Mouse (Mus musculus) gastrocnemius, adult 8-10 months (tissue): ENCODE data around the gene Alpk1. TPM values are rescaled to one million over a fixed set of nuclear protein-coding genes. Genes with fewer than 3 reads are reported as not detected.
A peak's percentile ranks its signal among the peaks of the same experiment; 100 is the strongest.
"Not testable (repeated sequence)": the region's sequence is repeated elsewhere in the genome, so short reads cannot be mapped to it uniquely, and the experiment has no call there.

ENCODE experiments used
- DNase-seq, 2 experiments: peaks; one replicate each; pipeline ENCODE4 v3.0.0; 2022; ENCODE audit warnings: low spot score in 2 of 2
- total RNA-seq, 4 experiments: library from RNA; stranded (reverse); gene quantifications; 2 replicates each; pipeline ENCODE4 v1.2.4; 2022

Gene Alpk1
- total RNA-seq, 4 experiments from 2014 or later: 0.92 to 1.8 (median 1.6) TPM

- DNase-seq: no peak
Measured at GRCm38 (mm10) chr3:127790234-127791055, 10.1 kb upstream of the Alpk1 start.

- peak; percentile 14 to 41 for DNase-seq
Measured at GRCm38 (mm10) chr3:127789500-127790191, 9.3 kb upstream of the Alpk1 start, which contains the start of gene Tifa. Gene Tifa (plus strand): TSS chr3:127789805.

- no peak for DNase-seq
Measured at GRCm38 (mm10) chr3:127788919-127789318, 8.6 kb upstream of the Alpk1 start.

- no peak for DNase-seq
Measured at GRCm38 (mm10) chr3:127788038-127788437, 7.7 kb upstream of the Alpk1 start.

- DNase-seq: no peak
Measured at GRCm38 (mm10) chr3:127787032-127787431, 6.7 kb upstream of the Alpk1 start.

GRCm38 (mm10) chr3:127783680-127784079 lies 3.4 kb upstream of the Alpk1 start:
- DNase-seq: not testable (repeated sequence)

GRCm38 (mm10) chr3:127782921-127783320 lies 2.6 kb upstream of the Alpk1 start:
- DNase-seq: no peak

- DNase-seq: no peak
Measured at GRCm38 (mm10) chr3:127780921-127781320, 594 bp upstream of the Alpk1 start.

- no peak for DNase-seq
Measured at GRCm38 (mm10) chr3:127769146-127769545, 11.2 kb downstream of the Alpk1 start.

- DNase-seq: no peak
Measured at GRCm38 (mm10) chr3:127765971-127766370, 14.4 kb downstream of the Alpk1 start.

- no peak for DNase-seq
Measured at GRCm38 (mm10) chr3:127764541-127764940, 15.8 kb downstream of the Alpk1 start.

GRCm38 (mm10) chr3:127763076-127763612 lies 17.2 kb downstream of the Alpk1 start:
- peak; percentile 29 to 45 for DNase-seq

- DNase-seq: no peak
Measured at GRCm38 (mm10) chr3:127762403-127762802, 17.9 kb downstream of the Alpk1 start.

GRCm38 (mm10) chr3:127759212-127759611 lies 21.1 kb downstream of the Alpk1 start:
- DNase-seq: no peak

GRCm38 (mm10) chr3:127758806-127759205 lies 21.5 kb downstream of the Alpk1 start:
- no peak for DNase-seq

GRCm38 (mm10) chr3:127757886-127758301 lies 22.4 kb downstream of the Alpk1 start:
- DNase-seq: no peak

GRCm38 (mm10) chr3:127756458-127756857 lies 23.9 kb downstream of the Alpk1 start:
- no peak for DNase-seq

- no peak for DNase-seq
Measured at GRCm38 (mm10) chr3:127749981-127750562, 30.3 kb downstream of the Alpk1 start.

- DNase-seq: no peak
Measured at GRCm38 (mm10) chr3:127749266-127749665, 31.1 kb downstream of the Alpk1 start.

- no peak for DNase-seq
Measured at GRCm38 (mm10) chr3:127748644-127749043, 31.7 kb downstream of the Alpk1 start.

GRCm38 (mm10) chr3:127745911-127746640 lies 34.3 kb downstream of the Alpk1 start:
- no peak for DNase-seq
